Mouse (Mus musculus) heart, embryonic 13.5 days (tissue): ENCODE results near the gene Agr3. TPM values are rescaled to one million over a fixed set of nuclear protein-coding genes. Genes with fewer than 3 reads are reported as not detected.
A peak's percentile ranks its signal among the peaks of the same experiment; 100 is the strongest.

Experiments
- ATAC-seq: fragments of 200-750 bp; cut with Nextera tagmentation; 2 replicates; pipeline ENCODE4 v1.8.0; 2017; ENCODE audit warnings: moderate TSS enrichment; ENCODE audit not compliant: insufficient number of reproducible peaks, low FRiP score, low TSS enrichment; ENCODE audit errors: extremely low read depth
- H3K27ac ChIP-seq: fragments of 300-500 bp; sonication (generic); replicated peaks from 2 replicates; pipeline ENCODE4 v1.5.1; 2015; ENCODE audit warnings: moderate library complexity, mild to moderate bottlenecking, inconsistent platforms
- H3K27me3 ChIP-seq: fragments of 300-500 bp; sonication (generic); replicated peaks from 2 replicates; pipeline ENCODE4 v1.6.1; 2015; ENCODE audit warnings: mild to moderate bottlenecking, inconsistent platforms
- H3K36me3 ChIP-seq: fragments of 300-500 bp; sonication (generic); 2 replicates; pipeline ENCODE4 v1.6.1; 2015; ENCODE audit warnings: mild to moderate bottlenecking, inconsistent platforms
- H3K4me1 ChIP-seq: fragments of 300-500 bp; sonication (generic); 2 replicates; pipeline ENCODE4 v1.6.1; 2015; ENCODE audit warnings: inconsistent platforms
- H3K4me2 ChIP-seq: fragments of 300-500 bp; sonication (generic); 2 replicates; pipeline ENCODE4 v1.6.1; 2015; ENCODE audit warnings: inconsistent platforms, mild to moderate bottlenecking, moderate library complexity
- H3K4me3 ChIP-seq: fragments of 300-500 bp; sonication (generic); 2 replicates; pipeline ENCODE4 v1.5.1; 2015; ENCODE audit warnings: moderate library complexity, mild to moderate bottlenecking, inconsistent platforms
- H3K9ac ChIP-seq: fragments of 300-500 bp; sonication (generic); 2 replicates; pipeline ENCODE4 v1.6.1; 2015; ENCODE audit warnings: inconsistent platforms, mild to moderate bottlenecking, moderate library complexity
- H3K9me3 ChIP-seq: fragments of 300-500 bp; sonication (generic); 2 replicates; pipeline ENCODE4 v1.6.1; 2016; ENCODE audit warnings: inconsistent platforms
- WGBS: fragments of 180-500 bp; shearing (Covaris S2); methylation state at CpG from one replicate; pipeline ENCODE4 v1.1.7; 2015; ENCODE audit warnings: mixed read lengths; 5-methylcytosine and 5-hydroxymethylcytosine counted together
- polyA plus RNA-seq: library from polyadenylated mRNA; unstranded; fragments of >200 nt; fragmentation: Nextera tagmentation; extraction: Ambion mirVana; gene quantifications from 2 replicates; pipeline ENCODE4 v1.2.1, GENCODE M21; 2015

Gene Agr3
- polyA plus RNA-seq, 1 experiment from 2014 or later = not detected

DNA sequence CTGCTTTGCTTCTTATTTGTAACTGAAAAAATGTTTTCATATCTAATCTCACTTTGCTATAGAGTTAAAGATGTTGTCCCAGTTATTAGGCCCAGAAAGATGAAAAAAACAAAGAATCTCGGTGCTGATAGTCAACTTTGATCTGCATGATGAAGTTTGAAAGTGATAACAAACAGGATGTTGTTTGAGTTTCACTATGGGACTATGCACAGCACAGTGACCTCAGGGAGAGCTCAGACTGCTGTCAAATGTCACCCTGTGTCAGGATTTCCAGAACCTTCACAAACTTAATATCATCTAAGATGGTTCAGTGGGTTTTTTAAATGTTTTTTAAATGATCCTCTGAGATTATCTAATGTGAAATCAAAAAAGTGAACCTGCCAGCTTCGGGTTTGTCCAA, 2.4 kb downstream of the Agr3 start:
- H3K4me3 ChIP-seq = no peak overlapping the region
- WGBS = 24% methylated on average over 2 of the region's 2 CpGs
- H3K4me2 ChIP-seq = no peak overlapping the region
- no peaks in the 10 kb centered on the region for H3K9me3 ChIP-seq
- H3K9ac ChIP-seq = no peak overlapping the region
- H3K4me1 ChIP-seq = no peaks in the 10 kb centered on the region
- H3K36me3 ChIP-seq = no peaks in the 10 kb centered on the region
- ATAC-seq = no peak
- no peak overlapping the region for H3K27ac ChIP-seq
- no peaks in the 10 kb centered on the region for H3K27me3 ChIP-seq

DNA sequence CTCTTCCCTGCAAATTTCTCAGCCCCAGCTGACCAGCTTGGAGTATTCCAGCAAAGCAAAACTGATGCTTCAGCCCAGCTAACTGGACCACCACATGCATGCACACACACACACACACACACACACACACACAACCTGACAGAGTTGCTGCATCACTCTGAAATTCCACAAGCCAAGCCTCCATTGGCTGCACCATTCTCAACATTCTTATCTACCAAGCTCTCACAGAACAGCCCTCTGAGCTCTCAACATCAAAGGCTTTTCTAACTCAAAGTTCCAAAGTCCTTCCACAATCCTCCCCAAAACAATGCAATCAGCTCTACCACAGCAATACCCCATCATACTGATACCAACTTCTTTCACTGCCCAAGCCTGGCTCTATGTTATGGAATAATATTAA, 7.4 kb downstream of the Agr3 start:
- Histone ChIP-seq H3K4me3 (no peak overlapping the region), H3K9me3 (no peaks in the 10 kb centered on the region), H3K4me1 (no peaks in the 10 kb centered on the region), H3K27ac (no peak overlapping the region), H3K4me2 (no peak overlapping the region), H3K27me3 (no peaks in the 10 kb centered on the region), H3K9ac (no peak overlapping the region), H3K36me3 (no peaks in the 10 kb centered on the region)
- no peak for ATAC-seq

- WGBS = 64% methylated on average over 1 of the region's 1 CpGs
- H3K4me2 ChIP-seq = no peak overlapping the region
- H3K36me3 ChIP-seq = no peaks in the 10 kb centered on the region
- H3K4me3 ChIP-seq = no peak overlapping the region
- ATAC-seq = no peak
- no peak overlapping the region for H3K9ac ChIP-seq
- no peaks in the 10 kb centered on the region for H3K4me1 ChIP-seq
- no peaks in the 10 kb centered on the region for H3K27me3 ChIP-seq
- H3K9me3 ChIP-seq = no peaks in the 10 kb centered on the region
- no peak overlapping the region for H3K27ac ChIP-seq
These were observed 26.3 kb downstream of the Agr3 start for GRCm38 (mm10) chr12:35951757-35952156.

GRCm38 (mm10) chr12:35957235-35957634, 31.8 kb downstream of the Agr3 start:
- H3K9me3 ChIP-seq = no peaks in the 10 kb centered on the region
- WGBS = 61% methylated on average over 2 of the region's 2 CpGs
- no peak overlapping the region for H3K4me3 ChIP-seq
- no peaks in the 10 kb centered on the region for H3K36me3 ChIP-seq
- H3K27me3 ChIP-seq = no peaks in the 10 kb centered on the region
- H3K27ac ChIP-seq = no peak overlapping the region
- no peak for ATAC-seq
- no peak overlapping the region for H3K9ac ChIP-seq
- no peak overlapping the region for H3K4me2 ChIP-seq
- no peaks in the 10 kb centered on the region for H3K4me1 ChIP-seq

GRCm38 (mm10) chr12:35966098-35966767, 40.8 kb downstream of the Agr3 start:
- no peak for ATAC-seq
- Histone ChIP-seq H3K9ac (no peak overlapping the region), H3K4me1 (no peaks in the 10 kb centered on the region), H3K9me3 (no peaks in the 10 kb centered on the region), H3K27me3 (no peaks in the 10 kb centered on the region), H3K27ac (no peak overlapping the region), H3K36me3 (no peaks in the 10 kb centered on the region), H3K4me2 (no peak overlapping the region), H3K4me3 (no peak overlapping the region)
- 51% methylated on average over 7 of the region's 7 CpGs for WGBS

DNA sequence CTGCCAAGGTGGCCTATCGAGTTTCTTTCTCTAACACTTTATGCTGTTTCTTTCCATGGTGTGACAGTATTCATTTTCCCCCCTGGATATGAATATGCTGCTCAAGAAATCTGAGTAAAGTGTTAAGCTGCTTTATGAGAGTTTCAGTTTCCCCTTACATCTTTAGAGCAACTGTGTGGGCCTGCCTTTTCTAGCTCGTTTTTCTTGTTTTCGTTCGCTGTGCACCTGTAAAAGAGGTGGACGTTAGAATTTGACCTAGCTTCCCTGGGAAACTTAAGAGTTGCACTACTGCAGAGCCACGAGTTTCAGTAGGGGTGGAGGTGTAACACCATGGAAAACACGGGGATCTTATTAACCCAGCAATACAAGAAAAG, 41.3 kb downstream of the Agr3 start:
- H3K4me3 ChIP-seq = no peak overlapping the region
- no peak overlapping the region for H3K27ac ChIP-seq
- no peaks in the 10 kb centered on the region for H3K27me3 ChIP-seq
- 65% methylated on average over 7 of the region's 7 CpGs for WGBS
- H3K9me3 ChIP-seq = no peaks in the 10 kb centered on the region
- ATAC-seq = no peak
- H3K4me1 ChIP-seq = no peaks in the 10 kb centered on the region
- H3K9ac ChIP-seq = no peak overlapping the region
- H3K36me3 ChIP-seq = no peaks in the 10 kb centered on the region
- H3K4me2 ChIP-seq = no peak overlapping the region

DNA sequence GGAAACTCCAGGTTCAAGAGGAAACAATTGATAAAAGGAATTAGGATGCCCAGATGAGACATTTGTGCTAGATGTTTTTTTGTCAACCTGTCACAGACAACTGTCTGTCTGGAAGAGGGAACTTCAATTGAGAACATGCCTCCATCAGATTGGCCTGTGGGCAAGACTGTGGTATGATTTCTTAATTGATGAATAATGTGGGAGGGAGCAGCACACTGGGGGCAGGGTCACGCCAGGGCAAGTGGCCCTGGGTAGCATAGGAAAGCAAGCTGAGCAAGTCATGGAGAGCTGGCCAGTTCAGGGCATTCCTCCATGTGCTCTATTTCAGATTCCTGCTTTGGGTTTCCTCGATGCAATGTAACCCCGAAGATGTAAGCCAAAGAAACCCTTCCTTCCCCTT, 50.5 kb downstream of the Agr3 start:
- 72% methylated on average over 3 of the region's 3 CpGs for WGBS
- H3K4me2 ChIP-seq = no peak overlapping the region
- H3K4me1 ChIP-seq = no peaks in the 10 kb centered on the region
- H3K27me3 ChIP-seq = no peaks in the 10 kb centered on the region
- no peak overlapping the region for H3K4me3 ChIP-seq
- H3K9ac ChIP-seq = no peak overlapping the region
- no peak for ATAC-seq
- no peaks in the 10 kb centered on the region for H3K36me3 ChIP-seq
- H3K27ac ChIP-seq = no peak overlapping the region
- H3K9me3 ChIP-seq = no peaks in the 10 kb centered on the region

GRCm38 (mm10) chr12:35977633-35978246, 52.3 kb downstream of the Agr3 start:
- no peak for ATAC-seq
- 54% methylated on average over 6 of the region's 6 CpGs for WGBS
- Histone ChIP-seq H3K4me1 (peaks cover 7% of the 10 kb centered on the region), H3K9me3 (no peaks in the 10 kb centered on the region), H3K27ac (no peak overlapping the region), H3K4me2 (no peak overlapping the region), H3K4me3 (no peak overlapping the region), H3K36me3 (no peaks in the 10 kb centered on the region), H3K9ac (no peak overlapping the region), H3K27me3 (no peaks in the 10 kb centered on the region)

GRCm38 (mm10) chr12:35979625-35980024, 54.2 kb downstream of the Agr3 start:
- Histone ChIP-seq H3K4me1 (peaks cover 7% of the 10 kb centered on the region), H3K4me3 (no peak overlapping the region), H3K4me2 (no peak overlapping the region), H3K36me3 (no peaks in the 10 kb centered on the region), H3K9ac (no peak overlapping the region), H3K27me3 (no peaks in the 10 kb centered on the region), H3K27ac (no peak overlapping the region), H3K9me3 (no peaks in the 10 kb centered on the region)
- WGBS = 61% methylated on average over 5 of the region's 5 CpGs
- ATAC-seq = no peak

GRCm38 (mm10) chr12:35981732-35982360, 56.4 kb downstream of the Agr3 start:
- Histone ChIP-seq H3K4me1 (peaks cover 7% of the 10 kb centered on the region), H3K4me3 (no peak overlapping the region), H3K4me2 (peak overlapping the region; percentile 33), H3K9me3 (no peaks in the 10 kb centered on the region), H3K27me3 (no peaks in the 10 kb centered on the region), H3K9ac (no peak overlapping the region), H3K36me3 (no peaks in the 10 kb centered on the region), H3K27ac (0 out of 2 replicates have a peak overlapping the region, but pooled peaks have one; percentile 24)
- ATAC-seq = no peak; the same call in 1 of the 2 replicates
- WGBS = 36% methylated on average over 6 of the region's 6 CpGs

GRCm38 (mm10) chr12:35983472-35983871, 58.1 kb downstream of the Agr3 start:
- ATAC-seq = no peak
- peaks cover 7% of the 10 kb centered on the region for H3K4me1 ChIP-seq
- no peak overlapping the region for H3K9ac ChIP-seq
- no peak overlapping the region for H3K4me3 ChIP-seq
- no peak overlapping the region for H3K4me2 ChIP-seq
- H3K36me3 ChIP-seq = no peaks in the 10 kb centered on the region
- 83% methylated on average over 9 of the region's 9 CpGs for WGBS
- H3K27me3 ChIP-seq = no peaks in the 10 kb centered on the region
- no peak overlapping the region for H3K27ac ChIP-seq
- H3K9me3 ChIP-seq = no peaks in the 10 kb centered on the region

- ATAC-seq = no peak
- 76% methylated on average over 5 of the region's 5 CpGs for WGBS
- no peaks in the 10 kb centered on the region for H3K9me3 ChIP-seq
- H3K4me3 ChIP-seq = no peak overlapping the region
- H3K4me2 ChIP-seq = no peak overlapping the region
- H3K36me3 ChIP-seq = no peaks in the 10 kb centered on the region
- H3K9ac ChIP-seq = no peak overlapping the region
- no peak overlapping the region for H3K27ac ChIP-seq
- no peaks in the 10 kb centered on the region for H3K27me3 ChIP-seq
- H3K4me1 ChIP-seq = peaks cover 7% of the 10 kb centered on the region
These were observed 59.3 kb downstream of the Agr3 start for GRCm38 (mm10) chr12:35984743-35985142.
